Mouse (Mus musculus) cortical plate, adult 2 months (tissue): ENCODE data around the gene Pkmyt1.

ENCODE experiments used
- CTCF ChIP-seq: fragments of 200-500 bp; IDR thresholded peaks from 2 replicates; pipeline ENCODE4 v1.5.1; 2011; ENCODE audit warnings: mild to moderate bottlenecking, control low read depth, low read length; ENCODE audit not compliant: insufficient read depth; ENCODE audit errors: extremely low read depth
- POLR2A ChIP-seq: fragments of 200-500 bp; IDR thresholded peaks from 2 replicates; pipeline ENCODE4 v1.6.1; 2011; ENCODE audit warnings: mild to moderate bottlenecking, low read length, control low read depth; ENCODE audit not compliant: insufficient read depth; ENCODE audit errors: extremely low read depth

- no peak for TF ChIP-seq POLR2A
- no peak for TF ChIP-seq CTCF
Observed at GRCm38 (mm10) chr17:23730441-23730840, 4.3 kb downstream of the Pkmyt1 start.
